Mouse (Mus musculus) liver, adult 2 months (tissue): ENCODE data around the gene Tns2. TPM values are rescaled to one million over a fixed set of nuclear protein-coding genes. Genes with fewer than 3 reads are reported as not detected.

Source experiments
- DNase-seq: peaks from one replicate; pipeline ENCODE4 v3.0.0-alpha.2; 2011; ENCODE audit warnings: low read depth, low spot score; ENCODE audit errors: extremely low read depth
- H3K27ac ChIP-seq: fragments of 200-500 bp; replicated peaks from 2 replicates; pipeline ENCODE4 v1.5.1; 2012; ENCODE audit warnings: low read depth, mild to moderate bottlenecking, control low read depth, inconsistent platforms, low read length; ENCODE audit not compliant: insufficient read depth
- H3K27me3 ChIP-seq: fragments of 200-500 bp; 2 replicates; pipeline ENCODE4 v1.6.1; 2012; ENCODE audit warnings: mild to moderate bottlenecking, moderate library complexity, low read length, inconsistent platforms; ENCODE audit not compliant: control insufficient read depth, insufficient read depth
- H3K36me3 ChIP-seq: fragments of 200-500 bp; 2 replicates; pipeline ENCODE4 v1.6.1; 2012; ENCODE audit warnings: low read length, inconsistent platforms; ENCODE audit not compliant: control insufficient read depth, insufficient read depth
- H3K4me1 ChIP-seq: fragments of 200-500 bp; 2 replicates; pipeline ENCODE4 v1.6.1; 2011; ENCODE audit warnings: low read length; ENCODE audit not compliant: control insufficient read depth, insufficient read depth
- H3K4me3 ChIP-seq: fragments of 200-500 bp; 2 replicates; pipeline ENCODE4 v1.5.1; 2011; ENCODE audit warnings: low read depth, mild to moderate bottlenecking, control low read depth, low read length, moderate library complexity; ENCODE audit not compliant: insufficient read depth
- H3K79me2 ChIP-seq: fragments of 200-500 bp; 2 replicates; pipeline ENCODE4 v1.6.1; 2012; ENCODE audit warnings: inconsistent platforms, mild to moderate bottlenecking, low read length, moderate library complexity; ENCODE audit not compliant: control insufficient read depth, insufficient read depth
- H3K9ac ChIP-seq: fragments of 200-500 bp; 2 replicates; pipeline ENCODE4 v1.6.1; 2012; ENCODE audit warnings: low read depth, mild to moderate bottlenecking, control low read depth, inconsistent platforms, low read length
- CTCF ChIP-seq: fragments of 200-500 bp; IDR thresholded peaks from 2 replicates; pipeline ENCODE4 v1.5.1; 2011; ENCODE audit warnings: low read depth, low read length, control low read depth
- POLR2A ChIP-seq: fragments of 200-500 bp; IDR thresholded peaks from 2 replicates; pipeline ENCODE4 v1.6.1; 2011; ENCODE audit warnings: low read length, control low read depth; ENCODE audit not compliant: insufficient read depth; ENCODE audit errors: extremely low read depth
- WGBS: fragments of 180-500 bp; shearing (Covaris S2); methylation state at CpG from one replicate; pipeline ENCODE4 v1.1.7; 2018; 5-methylcytosine and 5-hydroxymethylcytosine counted together
- polyA plus RNA-seq: library from polyadenylated mRNA; depleted of rRNA; stranded (reverse); fragments of >200 nt; gene quantifications from 2 replicates; pipeline ENCODE4 v1.2.3, GENCODE M21; 2012
- total RNA-seq: library from RNA; depleted of rRNA; stranded (reverse); fragments of >200 nt; gene quantifications from 2 replicates; pipeline ENCODE4 v1.2.3, GENCODE M21; 2014

Tns2 gene
- total and polyA plus RNA-seq, 2 experiments, result 21.8 to 35.9 TPM

DNA sequence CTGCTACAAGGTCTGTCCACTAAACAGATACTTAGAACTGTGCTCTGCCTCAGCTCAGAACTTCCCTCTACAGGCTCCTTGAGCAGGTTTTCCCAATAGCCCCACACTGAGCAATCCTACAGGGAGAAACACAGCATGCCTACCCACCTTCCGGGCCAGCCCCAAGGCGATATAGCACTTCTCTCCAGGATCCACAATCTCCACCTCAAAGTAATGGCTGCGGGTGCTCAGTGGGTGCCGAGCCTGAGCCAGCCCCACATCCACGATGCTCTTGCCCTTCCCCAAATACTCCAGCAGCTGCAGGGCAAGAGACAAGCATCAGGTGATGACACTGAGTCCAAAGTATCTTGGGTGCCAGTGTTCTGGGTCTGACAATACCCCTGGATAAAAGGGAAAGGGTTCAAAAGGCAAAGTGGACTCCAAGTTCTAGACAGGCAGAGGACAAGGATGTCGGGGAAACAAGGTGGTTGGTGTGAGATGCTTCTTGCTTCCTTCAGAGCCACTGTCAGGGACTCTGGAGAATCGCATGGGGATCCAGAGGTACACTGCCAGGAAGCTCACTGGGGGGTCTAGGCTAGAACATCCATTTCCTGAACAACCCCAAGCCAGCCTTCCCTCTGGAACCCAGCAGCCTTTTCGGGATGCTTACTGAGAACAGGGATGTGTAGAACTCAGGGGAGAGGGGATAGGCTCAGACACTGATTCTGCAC lies 19.1 kb downstream of the Tns2 start:
- H3K36me3 ChIP-seq, result peaks cover 22% of the 10 kb centered on the region; the same call in 1 of the 2 replicates
- no peak overlapping the region for H3K9ac ChIP-seq
- no peak for TF ChIP-seq POLR2A
- TF ChIP-seq CTCF, result no peak
- H3K4me3 ChIP-seq, result no peak overlapping the region
- no peaks in the 10 kb centered on the region for H3K27me3 ChIP-seq
- H3K27ac ChIP-seq, result no peak overlapping the region
- peaks cover 4% of the 10 kb centered on the region for H3K4me1 ChIP-seq
- H3K79me2 ChIP-seq, result no peaks in the 10 kb centered on the region
- peak; percentile 49 for DNase-seq
- 77% methylated on average over 8 of the region's 8 CpGs for WGBS

DNA sequence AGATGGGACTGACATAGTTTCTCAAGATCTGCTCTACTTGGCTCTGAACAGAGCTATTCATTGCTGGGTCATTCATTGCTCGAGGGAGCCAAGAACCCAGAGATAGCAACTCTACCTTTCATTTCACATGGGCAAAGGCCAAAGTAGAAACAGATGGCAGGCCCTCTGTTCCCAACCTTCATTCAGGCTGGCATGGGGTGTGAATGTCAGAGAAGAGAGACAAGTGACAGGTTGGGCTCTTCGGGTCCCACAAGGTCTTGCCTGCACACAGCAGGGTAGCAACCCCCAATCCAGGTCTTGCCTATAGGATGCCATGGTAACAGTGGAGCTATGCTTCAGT lies 19.6 kb downstream of the Tns2 start:
- H3K4me1 ChIP-seq, result peaks cover 4% of the 10 kb centered on the region
- H3K4me3 ChIP-seq, result no peak overlapping the region
- H3K36me3 ChIP-seq, result peaks cover 19% of the 10 kb centered on the region; the same call in 1 of the 2 replicates
- TF ChIP-seq POLR2A (no peak), CTCF (no peak)
- H3K27me3 ChIP-seq, result no peaks in the 10 kb centered on the region
- no peak overlapping the region for H3K27ac ChIP-seq
- H3K79me2 ChIP-seq, result no peaks in the 10 kb centered on the region
- WGBS, result 23% methylated on average over 2 of the region's 2 CpGs
- no peak overlapping the region for H3K9ac ChIP-seq
- peak; percentile 83 for DNase-seq

GRCm38 (mm10) chr15:102120530-102120929 lies 20.3 kb downstream of the Tns2 start:
- peaks cover 14% of the 10 kb centered on the region; the same call in 1 of the 2 replicates for H3K36me3 ChIP-seq

GRCm38 (mm10) chr15:102126303-102126702 lies 26.1 kb downstream of the Tns2 start:
- peak overlapping the region; percentile 26; the same call in 1 of the 2 replicates for H3K27ac ChIP-seq
- H3K36me3 ChIP-seq, result peaks cover 10% of the 10 kb centered on the region
- no peaks in the 10 kb centered on the region for H3K27me3 ChIP-seq
- no peak overlapping the region for H3K4me3 ChIP-seq
- 6% methylated on average over 2 of the region's 2 CpGs for WGBS
- peaks cover 9% of the 10 kb centered on the region for H3K4me1 ChIP-seq
- no peak for TF ChIP-seq POLR2A
- TF ChIP-seq CTCF, result no peak
- no peak overlapping the region for H3K9ac ChIP-seq
- peak; percentile 77 for DNase-seq
- H3K79me2 ChIP-seq, result no peaks in the 10 kb centered on the region

More at GRCm38 (mm10) chr15:102120530-102120929, 20.3 kb downstream of the Tns2 start:
- peaks cover 4% of the 10 kb centered on the region for H3K4me1 ChIP-seq
- no peak overlapping the region for H3K4me3 ChIP-seq
- no peak for DNase-seq
- TF ChIP-seq POLR2A, result no peak
- TF ChIP-seq CTCF, result no peak
- no peaks in the 10 kb centered on the region for H3K79me2 ChIP-seq
- H3K9ac ChIP-seq, result no peak overlapping the region
- no peaks in the 10 kb centered on the region for H3K27me3 ChIP-seq
- H3K27ac ChIP-seq, result no peak overlapping the region
- 77% methylated on average over 5 of the region's 5 CpGs for WGBS

GRCm38 (mm10) chr15:102133314-102133713 lies 33.1 kb downstream of the Tns2 start:
- no peak for TF ChIP-seq POLR2A
- TF ChIP-seq CTCF, result no peak
- 91% methylated on average over 9 of the region's 9 CpGs for WGBS
- Histone ChIP-seq H3K4me1 (peaks cover 6% of the 10 kb centered on the region), H3K79me2 (no peaks in the 10 kb centered on the region), H3K9ac (no peak overlapping the region), H3K36me3 (peaks cover 8% of the 10 kb centered on the region), H3K27me3 (no peaks in the 10 kb centered on the region), H3K4me3 (no peak overlapping the region), H3K27ac (no peak overlapping the region)
- DNase-seq, result no peak

DNA sequence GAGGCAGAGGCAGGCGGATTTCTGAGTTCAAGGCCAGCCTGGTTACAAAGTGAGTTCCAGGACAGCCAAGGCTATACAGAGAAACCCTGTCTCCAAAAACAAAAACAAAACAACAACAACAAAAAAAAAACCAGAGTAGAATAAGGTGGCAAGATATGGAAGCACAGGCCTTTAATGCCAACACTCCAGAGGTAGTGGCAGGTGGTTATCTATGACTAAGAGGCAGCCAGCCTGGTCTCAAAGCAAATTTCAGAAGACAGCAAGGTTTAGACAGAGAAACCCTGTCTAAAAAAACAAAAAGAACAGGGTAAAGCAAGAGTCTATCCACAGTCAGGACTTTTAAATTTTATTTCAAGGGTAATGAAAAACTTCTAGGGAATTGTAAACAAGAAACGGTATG lies 34.5 kb downstream of the Tns2 start:
- DNase-seq, result no peak
- Histone ChIP-seq H3K27ac (no peak overlapping the region), H3K36me3 (peaks cover 3% of the 10 kb centered on the region; the same call in 1 of the 2 replicates), H3K79me2 (no peaks in the 10 kb centered on the region), H3K27me3 (no peaks in the 10 kb centered on the region), H3K4me3 (no peak overlapping the region), H3K4me1 (peaks cover 6% of the 10 kb centered on the region), H3K9ac (no peak overlapping the region)
- no peak for TF ChIP-seq CTCF
- 52% methylated on average over 2 of the region's 2 CpGs for whole genome bisulfite sequencing
